Mouse (Mus musculus): ENCODE measurements around the gene Ddx4.

DNA sequence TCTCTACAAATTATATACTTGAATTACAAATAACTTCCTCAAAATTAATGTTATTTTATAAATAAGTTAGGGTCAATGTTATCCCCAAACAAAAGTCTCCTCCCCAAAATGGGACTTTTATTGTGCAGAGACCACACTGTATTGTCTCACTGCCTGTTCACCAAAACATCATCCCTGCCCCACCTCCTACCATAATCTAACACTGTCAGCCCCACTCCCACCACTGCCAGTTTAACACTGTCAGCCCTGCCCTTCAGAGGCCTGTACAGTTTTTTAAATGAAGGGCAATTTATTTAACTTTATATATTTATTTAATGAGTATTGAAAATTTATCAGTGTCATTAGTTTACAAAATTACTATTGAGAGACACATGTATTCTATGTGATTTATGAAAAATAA, 26.7 kb downstream of the Ddx4 start:
- TF ChIP-seq CTCF (IDR thresholded peaks at IDR 0.05; ENCODE audit: low read depth, low read length), result no peak
- TF ChIP-seq POLR2A (IDR thresholded peaks at IDR 0.05; ENCODE audit: borderline replicate concordance, low read depth, low read length), result no peak

Data from bone marrow macrophage, adult 2 months (primary cell).